Mouse (Mus musculus) large intestine, adult 2 months (tissue): Measurements from ENCODE around the gene Myef2. TPM values are rescaled to one million over a fixed set of nuclear protein-coding genes. Genes with fewer than 3 reads are reported as not detected.

ENCODE experiments used
- DNase-seq: peaks from one replicate; pipeline ENCODE4 v3.0.0-alpha.2; 2012; ENCODE audit warnings: low read depth, low spot score
- WGBS: fragments of 180-500 bp; shearing (Covaris S2); methylation state at CpG from one replicate; pipeline ENCODE4 v1.1.7; 2018; 5-methylcytosine and 5-hydroxymethylcytosine counted together
- polyA plus RNA-seq: library from polyadenylated mRNA; depleted of rRNA; stranded (reverse); fragments of >200 nt; gene quantifications from 2 replicates; pipeline ENCODE4 v1.2.3, GENCODE M21; 2012; rRNA removed

Gene Myef2
- polyA plus RNA-seq, 1 experiment: 2.7 TPM

GRCm38 (mm10) chr2:125073056-125073780 lies 50.2 kb downstream of the Myef2 start:
- DNase-seq: no peak
- 70% methylated on average over 3 of the region's 3 CpGs for WGBS

GRCm38 (mm10) chr2:125068696-125069095 lies 54.8 kb downstream of the Myef2 start:
- 81% methylated on average over 12 of the region's 12 CpGs for WGBS
- no peak for DNase-seq

GRCm38 (mm10) chr2:125067894-125068293 lies 55.6 kb downstream of the Myef2 start, which contains the start of gene Slc24a5:
Slc24a5 (plus strand) TSS chr2:125068124.
- 57% methylated on average over 10 of the region's 10 CpGs for WGBS
- no peak for DNase-seq

- WGBS: 89% methylated on average over 7 of the region's 7 CpGs
- DNase-seq: no peak
Observed at GRCm38 (mm10) chr2:125067373-125067772, 56.1 kb downstream of the Myef2 start.

GRCm38 (mm10) chr2:125062944-125063343 lies 60.5 kb downstream of the Myef2 start:
- 52% methylated on average over 4 of the region's 4 CpGs for WGBS

GRCm38 (mm10) chr2:125061451-125061850 lies 62.0 kb downstream of the Myef2 start:
- WGBS: 76% methylated on average over 7 of the region's 7 CpGs

More at GRCm38 (mm10) chr2:125062944-125063343, 60.5 kb downstream of the Myef2 start:
- no peak for DNase-seq

GRCm38 (mm10) chr2:125057250-125057815 lies 66.1 kb downstream of the Myef2 start:
- no peak for DNase-seq
- WGBS: 12% methylated on average over 7 of the region's 7 CpGs

More at GRCm38 (mm10) chr2:125061451-125061850, 62.0 kb downstream of the Myef2 start:
- DNase-seq: no peak

GRCm38 (mm10) chr2:125055316-125055903 lies 68.1 kb downstream of the Myef2 start:
- WGBS: 84% methylated on average over 7 of the region's 7 CpGs
- DNase-seq: no peak

Other genes starting within 250 kb of the Myef2 start
- 0.14 and 0.16 TPM in 2 replicates for gene Slc24a5, start 55.5 kb downstream of the Myef2 start, polyA plus RNA-seq
- gene Ctxn2, start 13.0 kb upstream of the Myef2 start, polyA plus RNA-seq: not detected in 2 replicates
- gene Slc12a1, start 28.8 kb upstream of the Myef2 start, polyA plus RNA-seq: not detected in 2 replicates
- 20.4 and 21.5 TPM in 2 replicates for gene Dut, start 123.5 kb upstream of the Myef2 start, polyA plus RNA-seq